Mouse (Mus musculus): ENCODE data around the gene Elmo1.

Gene Elmo1

DNA sequence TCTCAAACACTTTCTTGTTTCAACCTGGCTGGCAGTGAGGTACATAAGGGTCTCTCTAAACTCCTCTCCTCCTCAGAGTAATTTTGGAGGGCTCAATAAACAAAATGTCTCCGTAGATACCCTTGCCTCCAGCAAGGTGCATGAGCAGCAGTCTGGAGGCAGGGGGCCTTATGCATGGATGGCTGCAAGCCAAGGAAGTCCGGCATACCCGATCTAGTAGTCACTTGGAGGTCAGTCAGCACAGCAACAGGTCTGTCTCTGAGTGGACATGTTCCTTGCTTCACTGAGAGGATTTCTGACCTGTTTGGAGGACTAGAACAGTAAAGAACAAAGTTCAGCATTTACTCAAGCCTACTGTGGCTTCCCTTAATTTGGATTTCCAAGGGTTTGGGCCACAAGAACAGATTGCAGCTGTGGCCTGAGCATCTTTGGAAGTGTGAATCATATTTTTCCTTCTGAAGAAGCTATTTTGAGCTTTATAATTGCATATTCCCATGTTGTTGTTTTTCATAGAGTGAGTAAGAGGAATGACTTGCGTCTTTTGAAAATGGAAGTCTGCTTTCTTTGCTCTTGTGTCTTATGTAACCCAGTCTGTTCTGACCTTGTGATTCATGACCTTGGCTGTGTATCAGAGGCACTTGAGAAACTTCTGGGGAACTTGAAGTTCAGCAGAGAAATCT lies 296.2 kb downstream of the Elmo1 start:
- DNase-seq (ENCODE audit: low spot score): peak; percentile 18

DNA sequence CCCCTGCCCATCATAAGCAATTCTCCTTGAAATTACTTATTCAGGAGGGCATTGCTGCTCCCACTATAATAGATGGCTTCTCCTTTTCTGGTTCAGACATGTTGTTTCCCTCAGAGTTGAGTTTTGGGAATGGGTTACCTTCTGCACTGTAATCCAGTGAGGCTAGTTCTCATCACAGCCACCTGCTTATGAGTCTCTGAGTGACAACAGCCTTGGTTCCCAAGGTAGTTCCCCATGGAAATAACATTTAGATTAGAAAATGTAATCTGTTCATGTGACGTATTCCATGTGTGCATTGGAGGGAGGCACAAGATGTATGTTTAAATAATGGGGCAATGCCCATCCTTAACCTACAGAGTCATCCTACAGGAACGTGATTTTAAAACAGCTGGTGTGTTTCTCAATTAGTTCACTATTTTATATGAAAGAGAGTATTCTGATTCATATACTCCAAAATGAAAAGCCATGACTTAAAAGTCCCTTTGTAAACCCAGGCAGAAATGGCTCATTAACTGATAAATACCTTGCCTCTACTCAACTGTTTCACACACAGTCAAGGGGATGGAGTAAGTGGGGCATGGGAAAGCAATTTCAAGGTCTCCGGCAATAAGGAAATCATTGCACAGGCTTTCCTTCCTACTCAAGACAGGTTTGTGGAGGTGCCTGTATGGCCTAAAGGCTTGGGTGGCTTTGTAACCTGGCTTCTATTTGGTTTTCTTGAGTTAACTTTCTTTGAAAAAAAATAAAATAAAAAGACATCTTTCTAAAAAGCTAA lies 302.6 kb downstream of the Elmo1 start:
- no peak for DNase-seq (ENCODE audit: low spot score)

DNA sequence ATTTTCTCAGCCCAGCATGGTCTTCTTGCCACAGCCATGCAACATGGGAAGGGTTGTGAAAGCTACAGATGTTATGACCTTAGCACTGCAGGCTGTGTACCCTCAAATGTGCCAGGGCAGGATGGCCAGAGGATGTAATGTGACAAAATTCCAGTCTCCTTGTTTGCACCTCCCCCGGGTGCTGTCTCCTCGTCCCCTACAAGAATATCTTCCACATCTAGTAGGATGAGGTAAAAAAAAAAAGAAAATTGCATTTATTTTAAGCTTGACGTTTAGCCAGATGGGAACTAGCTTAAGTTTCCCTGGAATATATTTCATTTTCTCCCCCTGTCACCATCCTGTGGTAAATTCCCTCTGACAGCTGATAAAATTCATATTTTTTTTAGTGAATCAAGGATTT lies 307.3 kb downstream of the Elmo1 start:
- DNase-seq (ENCODE audit: low spot score): no peak

DNA sequence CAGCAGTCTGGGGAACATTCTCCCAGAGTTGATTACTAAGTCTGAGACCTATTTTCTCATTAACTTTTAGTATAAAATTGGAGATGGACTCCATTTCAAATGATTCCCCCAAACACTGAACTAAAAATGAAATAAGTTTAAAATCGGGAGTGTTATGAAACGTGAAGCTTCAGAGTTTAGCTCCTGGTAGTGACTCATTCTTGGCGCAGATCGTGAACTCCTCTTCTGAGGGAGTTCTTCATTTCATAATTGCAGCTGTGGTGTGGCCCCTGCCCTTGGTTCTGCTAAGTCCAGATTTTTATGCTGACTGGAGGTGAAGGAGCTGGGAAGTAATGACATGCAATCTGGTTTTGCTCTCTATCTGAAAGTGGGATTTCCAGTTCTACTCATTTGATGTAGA lies 307.9 kb downstream of the Elmo1 start:
- peak; percentile 20 for DNase-seq (ENCODE audit: low spot score)

GRCm38 (mm10) chr13:20404530-20404929 lies 314.1 kb downstream of the Elmo1 start:
- DNase-seq (ENCODE audit: low spot score): no peak

DNA sequence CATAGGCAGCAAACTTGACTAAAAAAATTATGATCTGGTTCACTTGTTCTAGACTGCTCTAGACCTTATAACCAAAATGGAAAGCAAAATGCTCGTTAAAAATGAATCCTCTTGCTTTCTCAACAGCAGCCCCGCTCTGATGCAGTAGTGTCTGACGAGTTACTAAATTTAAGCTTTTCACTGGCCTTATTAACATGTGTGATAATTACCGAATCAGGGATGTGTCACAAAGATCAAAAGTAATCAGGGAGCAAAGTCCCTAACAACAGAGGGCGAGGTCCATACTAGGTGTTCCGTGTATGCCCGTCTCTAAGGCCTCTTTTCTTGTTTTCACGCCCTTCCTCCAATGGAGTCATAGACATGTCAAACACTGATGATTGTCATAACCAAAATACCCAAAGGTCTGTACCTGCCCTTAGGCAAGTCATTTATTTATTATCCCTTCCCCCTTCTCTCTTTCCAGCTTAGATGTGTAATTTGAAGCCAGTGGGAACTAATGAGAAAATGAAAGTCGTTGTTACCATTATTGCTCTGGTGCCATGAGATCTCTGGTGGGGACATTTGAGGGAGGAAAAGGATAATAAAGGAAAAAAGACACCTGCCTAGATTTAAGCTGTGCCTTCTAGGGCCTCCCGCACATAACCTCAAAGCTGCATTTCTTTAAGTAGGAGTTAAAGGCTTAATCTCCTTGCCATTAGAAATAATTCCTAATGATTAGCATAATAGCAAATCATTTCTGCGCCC lies 316.2 kb downstream of the Elmo1 start:
- DNase-seq (ENCODE audit: low spot score): no peak

DNA sequence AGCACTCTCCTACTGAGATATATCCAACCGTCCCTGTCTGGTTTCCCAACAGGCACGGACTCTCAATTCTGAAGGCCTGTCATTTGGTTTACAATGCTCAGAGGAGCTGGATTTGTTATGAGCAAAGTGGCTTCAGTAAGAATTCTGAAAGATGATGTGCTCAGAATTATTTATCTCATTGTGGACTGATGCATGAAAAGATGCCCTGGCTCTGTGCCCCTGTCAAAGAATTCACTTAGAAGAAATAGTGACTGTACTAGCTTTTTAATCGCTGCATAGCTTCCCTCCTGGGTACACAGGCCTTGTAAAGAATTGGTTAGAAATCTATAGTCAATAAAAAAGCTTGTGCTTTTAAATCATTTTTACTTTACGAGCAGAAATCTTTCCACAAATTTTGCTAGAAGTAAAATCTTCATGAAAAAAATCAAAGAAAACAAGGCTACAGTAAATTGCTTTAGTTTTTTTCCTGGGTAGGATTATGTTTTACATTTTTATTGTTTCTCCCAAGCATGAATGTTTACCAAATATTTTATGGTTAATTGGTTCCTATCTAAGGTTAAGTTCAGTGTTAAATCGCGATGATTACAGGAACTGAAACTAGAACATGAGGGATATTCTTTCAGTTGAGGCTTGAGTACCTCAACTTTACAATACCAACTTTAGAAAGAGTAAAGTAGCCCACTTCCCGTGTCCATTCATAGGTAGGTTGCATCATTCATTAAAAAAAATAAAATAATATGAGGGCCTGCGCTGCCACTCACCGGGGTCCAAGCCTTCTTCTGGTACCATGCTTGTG lies 320.1 kb downstream of the Elmo1 start:
- DNase-seq (ENCODE audit: low spot score): no peak

GRCm38 (mm10) chr13:20416691-20417660 lies 326.6 kb downstream of the Elmo1 start:
- no peak for DNase-seq (ENCODE audit: low spot score)

GRCm38 (mm10) chr13:20430998-20431397 lies 340.6 kb downstream of the Elmo1 start:
- DNase-seq (ENCODE audit: low spot score): no peak

- DNase-seq (ENCODE audit: low spot score): peak; percentile 11
Measured at GRCm38 (mm10) chr13:20433221-20433858, 342.9 kb downstream of the Elmo1 start.

DNA sequence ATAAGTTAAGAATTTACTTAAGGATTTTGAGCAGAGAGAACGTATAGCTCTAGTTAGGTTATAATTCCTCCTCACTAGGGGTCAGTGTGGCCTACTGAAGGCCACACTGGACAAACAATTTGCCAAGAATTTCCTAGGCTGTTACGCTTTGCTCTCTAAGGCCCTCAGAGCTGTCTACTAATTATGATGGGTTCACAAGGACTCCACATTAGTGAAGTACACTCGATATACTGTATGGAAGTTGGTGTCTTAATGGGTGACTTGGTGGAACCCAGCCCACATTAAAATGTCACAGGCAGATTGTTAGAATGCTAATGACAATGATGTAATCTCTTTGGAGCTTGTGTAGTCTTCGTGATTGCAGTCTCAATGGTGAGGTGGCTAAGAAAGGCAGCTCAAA lies 343.7 kb downstream of the Elmo1 start:
- DNase-seq (ENCODE audit: low spot score): no peak

DNA sequence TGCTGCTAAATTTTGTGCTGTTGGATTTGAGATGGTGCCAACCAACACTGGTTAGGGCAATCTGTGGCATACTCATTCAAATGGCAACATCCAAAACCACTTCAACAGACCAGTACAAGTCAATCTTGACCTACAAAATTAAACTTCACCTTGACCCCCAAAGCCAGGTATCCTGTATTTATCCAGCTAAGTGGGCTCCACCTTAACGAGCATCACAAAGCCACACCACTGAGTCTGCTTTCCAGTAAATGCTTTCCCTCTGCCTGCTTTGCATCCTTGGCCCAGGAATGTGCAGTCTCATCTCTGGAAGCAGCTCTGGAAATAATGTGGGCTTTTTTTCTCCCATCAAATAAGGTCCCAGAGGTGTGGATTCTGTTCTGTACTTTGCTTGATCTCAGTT lies 349.1 kb downstream of the Elmo1 start:
- no peak for DNase-seq (ENCODE audit: low spot score)

DNA sequence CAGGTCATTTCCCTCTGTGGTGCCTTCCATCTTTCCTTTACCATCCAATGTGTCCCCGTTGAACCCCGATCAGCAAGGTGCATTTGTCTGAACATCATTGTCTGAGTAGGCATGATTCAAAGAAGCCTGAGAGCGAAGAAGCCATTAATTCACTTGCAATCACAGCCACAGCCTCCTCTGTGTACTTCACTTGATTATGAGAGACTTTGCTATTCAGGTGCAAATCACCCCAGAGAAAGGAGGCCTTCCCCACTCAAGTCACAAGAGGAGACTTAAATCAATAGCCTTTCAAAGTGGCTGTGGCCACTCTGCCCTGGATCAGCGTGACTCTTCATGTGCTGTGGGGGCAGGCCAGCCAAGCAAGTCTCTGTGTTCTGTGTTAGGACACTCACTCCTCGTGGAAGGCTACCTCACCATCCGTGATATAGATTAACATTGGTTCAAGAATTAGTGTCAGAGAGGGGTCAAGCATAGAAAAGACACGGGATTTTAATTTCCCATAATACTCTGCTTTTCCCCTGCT lies 360.5 kb downstream of the Elmo1 start:
- no peak for DNase-seq (ENCODE audit: low spot score)

DNA sequence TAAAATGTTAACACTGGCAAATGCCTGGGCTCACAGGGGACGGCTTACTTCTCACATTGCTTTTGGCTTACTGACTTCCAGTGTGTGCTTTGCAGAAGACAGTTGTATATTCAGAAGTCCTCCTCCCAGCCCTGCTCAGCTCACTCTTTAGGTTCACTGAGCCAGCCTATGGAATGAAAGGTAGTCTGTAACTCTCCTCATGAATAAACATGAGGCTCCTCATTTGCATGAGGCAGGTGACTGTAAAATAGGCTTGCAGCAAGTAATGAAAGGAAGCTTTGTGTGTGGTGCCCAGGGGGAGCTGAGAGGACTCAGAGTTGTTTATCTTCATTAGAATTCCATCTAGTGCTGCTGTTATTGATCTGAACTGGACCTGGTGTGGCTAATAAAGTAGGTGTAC lies 364.0 kb downstream of the Elmo1 start:
- DNase-seq (ENCODE audit: low spot score): no peak

- no peak for DNase-seq (ENCODE audit: low spot score)
Measured at GRCm38 (mm10) chr13:20460096-20460495, 369.7 kb downstream of the Elmo1 start.

GRCm38 (mm10) chr13:20461616-20462015 lies 371.2 kb downstream of the Elmo1 start:
- no peak for DNase-seq (ENCODE audit: low spot score)

DNA sequence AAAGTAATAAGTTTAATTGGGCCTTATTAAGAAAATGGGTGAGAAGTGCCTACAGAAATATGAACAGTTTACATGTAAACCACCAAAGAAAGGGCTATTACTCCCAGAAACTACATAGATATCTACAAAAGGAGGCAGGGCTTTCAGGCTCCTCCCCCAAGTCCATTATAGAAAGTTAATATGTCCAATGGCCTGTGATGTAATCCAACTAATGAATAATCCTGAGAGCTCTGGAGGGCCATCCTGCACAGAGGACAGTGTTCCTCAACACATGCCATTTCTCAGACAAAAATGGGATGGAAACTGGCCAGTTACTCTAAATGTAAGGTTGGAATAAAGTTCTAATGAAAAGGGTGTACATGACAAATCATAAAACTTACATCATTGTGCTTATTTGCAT lies 373.8 kb downstream of the Elmo1 start:
- no peak for DNase-seq (ENCODE audit: low spot score)

DNA sequence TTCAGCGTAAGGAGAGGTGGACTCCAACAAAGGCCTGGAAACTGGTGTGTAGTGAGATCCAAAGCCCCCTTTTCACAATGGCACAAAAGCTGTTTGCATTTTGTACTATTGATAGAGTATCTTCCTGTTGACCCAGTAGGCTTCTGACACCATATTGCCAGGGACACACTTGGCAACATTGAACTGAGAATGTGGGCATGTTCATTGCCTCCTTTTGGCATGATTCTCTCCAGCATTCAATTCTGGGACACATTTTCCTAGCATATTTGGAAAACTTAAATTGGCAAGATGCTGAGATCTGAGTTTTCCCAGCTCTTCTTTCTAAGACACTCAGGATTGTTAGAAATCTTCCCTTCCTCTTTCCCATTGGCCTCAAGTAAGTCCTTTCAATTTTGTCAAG lies 377.0 kb downstream of the Elmo1 start:
- no peak for DNase-seq (ENCODE audit: low spot score)

GRCm38 (mm10) chr13:20471732-20472131 lies 381.3 kb downstream of the Elmo1 start:
- peak; percentile 64 for DNase-seq (ENCODE audit: low spot score)

- DNase-seq (ENCODE audit: low spot score): no peak
Measured at GRCm38 (mm10) chr13:20472301-20472831, 382.0 kb downstream of the Elmo1 start.

Measured in urinary bladder, postnatal 14 days (tissue).